Mouse (Mus musculus) small intestine, adult 2 months (tissue): ENCODE data around the gene H2-Q10.
"Not testable (repeated sequence)": the region's sequence is repeated elsewhere in the genome, so short reads cannot be mapped to it uniquely, and the experiment has no call there.

ENCODE experiments used
- CTCF ChIP-seq: fragments of 200-500 bp; IDR thresholded peaks from 2 replicates; pipeline ENCODE4 v1.5.1; 2012; ENCODE audit warnings: low read depth, mild to moderate bottlenecking, control low read depth, inconsistent platforms, low read length, moderate library complexity, mixed read lengths; ENCODE audit not compliant: insufficient replicate concordance, insufficient read length; ENCODE audit errors: extremely low read depth
- POLR2A ChIP-seq: fragments of 200-500 bp; IDR thresholded peaks from 2 replicates; pipeline ENCODE4 v1.6.1; 2012; ENCODE audit warnings: low read depth, mild to moderate bottlenecking, control low read depth, inconsistent platforms, low read length, moderate library complexity

DNA sequence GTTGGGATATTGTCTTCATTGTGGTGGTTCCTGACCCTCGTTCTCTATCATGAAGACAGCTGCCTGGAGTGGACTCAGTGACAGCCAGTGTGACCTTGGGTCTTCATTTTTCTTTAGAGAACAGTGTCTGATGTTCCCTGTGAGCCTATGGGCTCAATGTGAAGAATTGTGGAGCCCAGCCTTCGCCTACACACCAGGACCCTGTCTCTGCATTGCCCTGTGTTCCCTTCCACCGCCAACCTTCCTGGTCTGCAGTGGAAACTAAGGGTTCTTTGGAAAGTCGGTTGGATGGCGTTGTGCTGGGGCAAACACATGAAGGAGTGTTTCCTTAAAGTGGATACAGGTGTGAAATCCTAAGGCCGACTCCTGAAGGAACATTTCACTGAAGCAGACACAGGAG lies 41.0 kb upstream of the H2-Q10 start:
- TF ChIP-seq CTCF, POLR2A: not testable (repeated sequence)
